Mouse (Mus musculus) left cerebral cortex, adult 18-20 months (tissue): ENCODE measurements around the gene Myo5a. TPM values are rescaled to one million over a fixed set of nuclear protein-coding genes. Genes with fewer than 3 reads are reported as not detected.

Source experiments
- DNase-seq, 2 experiments: peaks; one replicate each; pipeline ENCODE4 v3.0.0; 2021 to 2022; ENCODE audit warnings: low spot score in 2 of 2, mixed read lengths in 1 of 2
- total RNA-seq, 2 experiments: library from RNA; stranded (reverse); gene quantifications; 2 replicates each; pipeline ENCODE4 v1.2.3; 2021

Myo5a gene
- total RNA-seq, 2 experiments from 2014 or later: 282 to 297 TPM

DNA sequence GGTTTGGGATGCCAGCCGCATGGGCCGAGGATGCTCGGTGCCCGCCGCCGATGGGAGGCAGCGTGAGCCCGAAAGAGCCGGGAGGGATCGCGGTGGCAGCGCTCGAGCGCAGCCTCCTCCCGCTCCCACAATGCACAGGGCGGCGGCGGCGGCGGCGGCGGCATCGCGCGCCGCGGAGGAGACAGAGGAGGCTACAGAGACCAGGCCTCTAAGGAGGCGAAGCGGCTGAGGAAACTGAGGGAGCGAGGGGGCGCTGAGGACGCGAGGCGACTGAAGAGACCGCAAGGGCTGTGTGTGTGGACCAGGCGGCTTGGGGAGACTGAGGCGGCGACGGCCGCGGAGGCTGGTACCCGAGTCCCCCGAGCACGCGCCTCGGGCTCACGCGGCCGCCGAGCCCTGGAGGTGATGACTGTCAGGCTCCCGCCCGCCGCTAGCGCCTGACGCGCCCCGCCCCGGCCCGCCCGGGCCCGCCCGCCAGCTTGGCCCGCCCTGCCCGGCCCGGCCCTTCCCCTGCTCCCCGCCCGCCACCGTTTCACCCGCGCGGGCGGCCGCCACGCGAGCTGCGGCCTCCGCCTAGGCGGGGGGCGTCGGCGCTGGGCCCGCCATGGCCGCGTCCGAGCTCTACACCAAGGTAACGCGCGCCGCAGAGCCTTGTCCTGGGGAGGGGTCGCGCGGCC is 352 bp downstream of the Myo5a start:
- peak; percentile 73 to 84 for DNase-seq

DNA sequence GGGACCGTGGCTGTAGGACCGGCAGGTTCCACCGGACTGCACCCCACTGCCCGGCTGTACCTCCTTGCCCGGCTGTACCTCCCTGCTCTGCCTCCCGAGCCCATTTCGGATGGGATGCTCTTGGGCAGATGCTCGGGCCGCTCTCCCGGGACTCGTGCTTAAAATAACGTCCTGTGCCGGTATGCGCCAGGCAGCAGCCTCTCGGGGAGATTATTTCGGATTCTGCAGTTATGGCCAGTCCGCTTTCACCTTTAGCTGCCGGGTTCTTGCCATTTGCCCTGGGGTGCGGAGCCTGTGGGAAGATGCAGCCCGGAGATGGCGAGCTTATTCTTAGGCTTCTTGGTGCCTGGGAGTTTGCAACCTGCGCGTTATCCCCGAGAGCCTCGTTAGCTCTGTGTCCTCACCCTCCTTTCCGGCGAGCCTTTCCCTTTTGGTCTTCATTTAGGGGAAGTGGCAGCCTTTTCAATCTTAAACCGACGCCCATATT is 934 bp downstream of the Myo5a start:
- peak; percentile 26 to 30 for DNase-seq

DNA sequence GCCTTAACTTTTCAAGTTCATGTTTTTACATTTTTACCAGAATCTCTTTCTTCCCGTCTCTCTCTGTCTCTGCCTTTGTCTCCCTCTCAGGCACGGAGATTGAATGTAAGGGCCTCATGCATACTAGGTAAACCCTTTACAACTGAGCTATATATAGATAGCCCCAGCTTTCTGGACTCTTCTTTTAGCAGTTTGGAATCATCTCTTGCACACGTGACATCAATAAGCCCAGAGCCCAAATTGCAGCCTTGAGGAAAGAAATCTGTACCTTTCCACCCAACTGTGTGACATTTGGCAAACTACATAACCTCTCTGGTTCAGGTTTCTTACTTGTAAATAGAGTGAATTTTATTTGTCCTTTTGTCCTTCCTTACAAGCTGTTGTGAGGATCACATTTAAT is 1.5 kb downstream of the Myo5a start:
- DNase-seq: no peak

DNA sequence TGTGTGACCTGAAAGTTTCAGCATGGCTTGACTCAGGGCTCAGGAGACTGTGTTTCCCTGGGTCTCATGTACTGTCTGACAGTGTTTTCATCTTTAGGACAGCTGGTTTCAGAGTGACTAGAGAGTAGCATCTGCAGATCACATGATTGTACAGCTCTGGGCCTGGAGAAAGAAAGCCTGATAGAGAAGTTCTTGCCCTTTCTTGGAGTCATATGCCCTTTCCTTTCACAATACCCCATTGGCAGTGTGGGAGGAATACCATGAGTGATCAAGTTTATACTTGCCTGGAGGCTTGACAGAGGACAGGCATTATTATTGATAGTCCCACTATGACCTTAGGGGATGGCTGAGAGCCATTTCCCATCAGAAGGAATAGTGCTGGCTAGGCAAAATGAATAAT is 6.4 kb downstream of the Myo5a start:
- DNase-seq: no peak

DNA sequence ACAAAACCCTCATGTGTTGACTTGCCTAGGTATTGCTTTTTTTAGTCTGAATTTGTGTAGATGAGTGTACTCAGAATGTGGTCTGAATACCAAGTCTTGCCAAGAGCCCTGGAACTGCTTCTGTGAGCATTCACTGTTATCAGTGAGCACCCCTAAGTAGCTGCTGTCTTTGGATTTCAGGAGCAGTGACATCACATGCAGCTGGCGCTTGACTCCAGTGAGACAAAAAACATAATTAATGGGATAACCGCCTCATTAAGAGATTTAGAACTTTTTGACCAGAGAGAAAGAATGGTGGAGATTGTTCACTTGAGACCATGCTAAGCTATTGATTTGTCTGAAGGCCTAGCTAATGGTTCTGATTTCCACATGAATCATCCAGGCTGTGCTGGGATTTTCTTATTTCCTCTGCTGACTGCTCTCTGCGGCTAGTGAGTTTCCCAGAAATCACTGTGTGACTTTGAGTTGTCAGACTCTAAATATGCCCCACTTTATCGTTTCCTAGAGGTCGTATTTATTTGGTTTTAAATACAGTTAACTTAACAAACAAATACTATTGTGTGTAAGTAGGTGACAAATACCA is 14.5 kb downstream of the Myo5a start:
- no peak for DNase-seq

DNA sequence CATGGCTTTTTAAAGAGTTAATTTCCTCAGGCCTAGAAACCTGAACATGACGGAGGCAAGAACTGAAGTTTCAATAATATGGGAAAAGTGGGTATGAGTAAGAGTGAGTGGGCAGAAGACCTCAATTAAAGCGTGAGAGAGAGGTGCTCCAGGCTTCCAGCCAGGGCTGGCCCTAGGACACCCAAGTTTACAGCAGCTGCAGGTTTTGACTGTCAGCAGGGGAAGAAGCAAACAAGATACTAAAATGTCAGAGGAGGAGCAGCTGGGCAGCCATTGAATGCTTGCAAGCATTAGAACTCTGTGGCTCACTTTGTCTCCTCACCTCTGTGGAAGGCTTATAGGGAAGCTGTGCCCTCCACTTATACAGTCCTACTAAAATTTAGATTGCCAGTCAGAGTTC is 17.0 kb downstream of the Myo5a start:
- no peak for DNase-seq

DNA sequence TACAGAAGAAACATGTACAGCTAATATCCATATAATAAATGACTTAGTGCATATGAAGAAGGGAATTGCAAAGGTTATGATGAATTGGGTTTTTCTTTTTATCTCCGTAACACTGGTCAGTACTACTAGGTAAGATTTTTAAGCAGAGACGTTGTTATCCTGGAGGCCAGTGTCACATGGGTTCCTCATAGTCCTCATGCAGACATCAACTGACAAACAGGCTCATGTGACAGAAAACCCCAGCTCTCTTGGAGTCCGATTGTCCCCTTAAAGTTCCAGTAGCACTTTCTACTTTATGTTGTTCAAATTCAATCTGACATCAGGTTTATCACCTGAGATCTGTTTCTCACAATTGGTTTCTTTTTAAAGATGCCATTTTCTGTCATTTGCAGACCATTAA is 18.5 kb downstream of the Myo5a start:
- no peak for DNase-seq

DNA sequence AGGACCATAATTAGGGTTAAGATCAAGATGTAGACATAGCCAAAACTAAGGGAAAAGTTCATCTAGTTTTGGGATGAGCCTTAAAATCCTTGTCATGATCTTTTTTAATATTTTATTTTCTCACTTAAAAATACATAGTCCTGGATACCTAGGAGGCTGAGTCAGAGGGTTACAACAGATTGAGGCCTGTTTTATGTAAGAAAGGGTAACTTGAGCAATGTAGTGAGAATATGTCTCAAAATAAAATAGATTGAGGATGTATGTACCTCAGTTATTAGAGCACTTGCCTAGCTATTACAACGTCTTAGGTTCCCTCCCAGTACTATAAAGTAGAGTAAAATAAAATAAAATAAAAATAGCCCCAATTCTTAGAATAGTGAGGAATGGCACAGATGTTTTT is 21.3 kb downstream of the Myo5a start:
- DNase-seq: no peak

DNA sequence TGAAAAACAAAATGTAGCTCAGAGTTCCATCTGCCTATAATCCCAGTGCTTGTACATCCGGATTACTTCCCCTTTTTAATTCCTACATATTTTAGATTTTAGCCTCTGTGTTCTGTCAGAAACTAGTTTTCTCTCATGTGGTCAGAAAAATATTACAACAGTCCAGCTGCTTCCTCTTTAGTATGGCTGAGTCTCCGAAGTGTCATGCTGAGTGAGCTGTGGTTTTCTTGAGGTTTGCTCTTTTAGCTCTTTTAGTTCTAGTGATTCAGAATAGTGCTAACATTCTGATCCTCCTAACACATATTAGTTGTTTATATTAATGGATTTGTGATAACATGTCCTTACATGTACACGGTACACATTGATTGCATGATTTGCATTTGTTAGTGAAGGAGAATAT is 23.9 kb downstream of the Myo5a start:
- DNase-seq: no peak

DNA sequence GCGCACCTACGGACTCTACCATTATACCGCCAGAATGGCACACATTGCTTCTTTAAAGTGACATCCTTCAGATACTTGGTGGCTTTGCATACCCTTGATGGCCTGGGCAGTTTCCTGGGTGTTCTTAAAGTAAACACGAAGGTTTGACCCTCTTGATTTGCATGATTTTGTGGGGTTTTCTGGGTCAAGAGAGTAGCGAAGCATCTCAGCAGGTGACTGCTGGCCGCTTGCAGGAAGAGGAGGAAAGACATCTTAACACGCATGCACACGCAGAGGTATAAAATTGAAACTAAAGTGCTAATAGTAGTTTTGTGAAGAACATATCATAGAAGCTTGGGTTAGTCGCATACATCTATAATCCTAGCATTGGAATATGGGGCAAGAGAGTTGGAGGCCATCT is 28.1 kb downstream of the Myo5a start:
- DNase-seq: no peak

DNA sequence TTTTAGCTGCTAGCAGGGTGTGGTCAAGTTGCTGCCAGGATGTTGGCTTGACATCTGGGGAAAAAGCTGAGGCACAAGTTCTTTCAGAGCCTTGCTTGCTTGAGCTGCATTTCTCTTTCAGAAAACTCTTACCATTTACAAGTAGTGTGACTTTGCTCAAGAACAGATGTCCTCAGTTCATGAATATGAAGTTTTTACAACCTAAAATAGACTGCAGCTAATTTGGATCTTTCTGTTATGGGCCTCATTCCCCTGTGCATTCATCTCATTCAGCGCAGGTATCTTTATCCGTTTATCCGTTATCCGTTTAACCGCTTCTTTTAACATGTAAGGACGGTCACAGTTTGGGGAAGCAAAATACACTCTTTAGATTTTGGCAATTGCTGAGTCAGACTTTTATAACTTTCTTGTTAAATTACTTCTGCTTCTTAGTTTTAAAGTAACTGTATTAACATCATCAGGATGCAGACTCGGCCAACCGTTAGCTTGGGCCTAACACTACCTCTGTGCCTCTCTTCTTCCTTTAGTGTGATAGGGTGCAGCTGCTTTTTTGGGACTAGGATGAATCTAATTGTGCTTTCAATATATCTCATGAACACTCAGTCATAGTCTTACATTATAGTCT is 29.5 kb downstream of the Myo5a start:
- no peak for DNase-seq

DNA sequence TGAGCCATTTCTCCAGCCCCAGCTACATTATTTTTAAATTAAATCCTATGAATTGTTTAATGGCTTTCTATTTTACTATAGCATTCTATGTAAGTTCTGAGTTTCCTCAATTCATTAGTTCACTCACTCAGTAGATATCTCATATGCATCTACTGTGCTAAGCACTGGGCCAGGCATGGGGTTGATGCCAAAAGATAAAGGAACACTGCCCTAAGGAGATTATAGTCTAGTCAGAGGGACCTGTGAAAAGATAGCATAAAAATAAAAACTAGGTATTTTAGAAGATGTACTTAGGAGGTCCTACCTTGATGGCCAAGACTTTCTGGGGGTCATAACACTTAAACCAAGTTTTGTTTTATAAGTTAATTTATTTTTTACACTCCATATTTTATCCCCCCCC is 31.3 kb downstream of the Myo5a start:
- no peak for DNase-seq

DNA sequence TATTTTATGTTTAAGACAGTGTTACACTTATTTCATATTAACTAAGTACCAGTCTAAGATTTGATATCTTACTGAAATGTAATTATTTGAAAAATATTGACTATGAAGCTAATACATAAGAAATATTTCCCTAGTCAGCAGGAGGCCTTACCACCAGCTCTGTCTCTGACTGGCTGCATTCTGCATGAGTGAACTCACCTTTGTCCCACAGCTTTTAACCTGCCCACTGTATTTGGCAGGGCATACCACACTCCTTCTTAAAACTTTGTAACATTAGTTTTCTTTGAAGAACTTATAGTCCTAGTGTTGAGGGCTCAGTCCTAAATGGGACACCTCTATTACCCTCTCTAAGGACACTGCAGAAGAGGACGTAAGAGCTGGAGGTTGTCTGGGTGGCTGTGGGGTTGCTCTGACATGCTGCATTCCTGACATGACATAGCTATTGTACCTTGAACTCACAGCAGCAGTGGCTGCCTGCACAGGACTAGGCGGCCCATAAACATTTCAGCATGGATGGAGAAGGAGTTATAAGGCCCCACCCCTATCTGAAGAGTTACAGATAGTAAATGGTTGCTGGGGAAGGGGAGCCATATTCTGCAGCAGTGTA is 45.9 kb downstream of the Myo5a start:
- DNase-seq: no peak

DNA sequence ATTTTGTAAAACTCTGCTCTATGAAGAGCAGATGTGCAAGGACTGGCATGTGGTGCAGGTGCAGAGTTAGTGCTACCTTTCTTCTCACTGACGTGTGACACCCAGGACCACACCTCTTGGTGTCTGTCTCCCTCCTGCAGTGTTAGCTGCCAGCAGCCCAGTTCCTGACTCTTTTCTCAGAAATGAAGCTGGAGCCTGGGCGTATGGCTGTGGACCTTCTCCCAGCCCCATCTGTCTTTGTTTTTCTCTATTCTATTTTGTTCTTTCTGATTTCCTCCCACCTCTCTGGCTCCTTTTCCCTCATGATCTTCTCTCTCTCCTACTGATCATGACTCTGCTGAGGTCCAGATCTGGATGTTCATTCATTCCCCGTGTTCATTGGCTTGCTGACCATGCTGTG is 50.3 kb downstream of the Myo5a start:
- peak; percentile 17 to 35 for DNase-seq

DNA sequence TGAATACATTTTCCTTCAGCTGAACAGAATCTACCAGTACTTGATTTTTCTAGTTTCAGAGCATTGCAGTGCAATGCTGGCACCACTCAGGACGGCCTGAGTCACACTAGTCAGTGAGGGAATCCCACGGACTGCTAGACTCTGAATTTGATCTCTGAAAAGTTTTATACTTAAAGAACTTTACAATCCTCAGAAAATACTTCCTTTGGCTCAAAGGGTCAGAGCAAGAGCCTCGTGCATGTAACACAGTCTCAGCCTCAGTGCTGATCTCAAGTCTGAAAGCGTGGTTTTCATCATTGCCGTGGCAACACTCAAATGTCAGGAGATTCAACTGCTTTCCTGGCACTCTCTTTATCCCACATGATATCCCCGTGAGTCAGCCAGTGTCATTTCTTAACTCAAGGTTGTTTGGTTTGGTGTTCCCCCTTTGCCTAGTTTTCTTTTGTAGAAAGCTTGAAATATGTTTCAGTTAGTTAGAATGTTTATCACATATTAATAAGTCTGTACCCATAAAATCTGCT is 53.4 kb downstream of the Myo5a start:
- no peak for DNase-seq

DNA sequence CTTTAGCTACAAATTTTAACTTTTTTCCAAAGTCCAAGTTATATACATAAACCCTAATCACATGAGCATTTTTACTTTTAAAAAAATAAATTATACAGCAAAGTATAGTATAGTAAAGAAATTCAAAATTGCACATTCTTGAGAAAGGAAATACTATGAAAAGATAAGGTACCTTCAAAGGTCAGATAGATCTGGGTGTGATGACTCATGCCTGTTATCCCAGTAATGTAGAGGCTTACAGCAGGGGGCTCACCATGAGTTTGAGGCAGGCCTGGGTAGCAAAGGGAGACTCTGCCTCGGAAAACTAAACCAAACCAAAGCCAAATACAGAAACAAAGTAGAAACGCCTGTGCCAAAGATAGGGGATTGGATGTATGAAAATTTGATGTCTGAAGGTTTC is 59.7 kb downstream of the Myo5a start:
- DNase-seq: no peak

DNA sequence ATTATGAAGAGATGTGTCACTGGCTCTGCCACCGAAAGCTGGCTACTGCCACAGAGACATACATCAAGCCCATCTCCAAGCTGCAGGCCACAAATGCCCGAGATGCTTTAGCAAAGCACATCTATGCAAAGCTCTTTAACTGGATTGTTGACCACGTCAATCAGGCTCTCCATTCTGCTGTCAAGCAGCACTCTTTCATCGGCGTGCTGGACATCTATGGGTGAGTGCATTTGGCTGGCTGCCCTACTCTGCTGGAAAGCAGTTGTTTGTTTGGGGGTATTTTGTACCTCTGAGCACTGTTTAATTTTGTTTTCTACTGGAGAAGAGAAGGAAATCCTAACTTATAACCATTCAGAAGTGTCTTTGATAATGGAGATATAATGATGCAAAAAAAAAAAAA is 76.1 kb downstream of the Myo5a start:
- DNase-seq: no peak

DNA sequence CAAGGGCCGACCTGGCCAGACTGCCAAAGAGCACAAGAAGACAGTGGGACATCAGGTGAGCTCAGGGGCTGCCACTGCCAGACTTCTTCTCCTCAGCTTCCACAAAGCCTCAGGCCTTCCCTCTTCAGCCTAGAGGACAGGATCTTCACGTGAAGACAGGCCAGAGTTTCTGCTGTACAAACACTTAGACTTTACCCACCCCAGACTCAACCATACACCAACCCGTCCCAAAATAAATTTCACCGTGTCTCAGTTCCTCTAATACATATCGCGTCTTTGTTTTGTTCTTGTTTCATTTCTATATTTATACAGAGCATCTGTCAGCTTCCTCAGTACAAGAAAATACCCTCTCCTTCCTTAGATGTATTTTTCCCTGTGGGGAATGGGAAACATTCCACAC is 89.7 kb downstream of the Myo5a start:
- peak in 1 of 2 experiments; percentile 7 for DNase-seq

DNA sequence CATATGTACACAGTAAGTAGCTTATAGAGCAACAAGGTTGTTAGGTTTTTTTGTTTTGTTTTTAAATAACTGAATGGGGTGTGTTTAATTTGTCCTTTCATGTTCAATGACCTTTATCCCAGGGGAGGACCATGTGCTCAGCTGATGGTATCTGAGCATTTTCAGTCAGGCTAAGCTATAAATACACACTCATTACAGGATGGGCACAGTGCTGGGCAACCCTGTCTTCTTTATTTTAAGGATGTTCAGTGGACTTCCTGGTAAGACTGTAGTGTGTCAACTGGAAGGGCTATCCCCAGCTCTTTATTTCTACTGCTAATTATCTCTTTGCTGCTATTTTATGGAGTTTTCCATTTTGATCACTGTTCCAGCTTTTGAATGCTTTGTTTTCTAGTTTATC is 92.8 kb downstream of the Myo5a start:
- DNase-seq: no peak

DNA sequence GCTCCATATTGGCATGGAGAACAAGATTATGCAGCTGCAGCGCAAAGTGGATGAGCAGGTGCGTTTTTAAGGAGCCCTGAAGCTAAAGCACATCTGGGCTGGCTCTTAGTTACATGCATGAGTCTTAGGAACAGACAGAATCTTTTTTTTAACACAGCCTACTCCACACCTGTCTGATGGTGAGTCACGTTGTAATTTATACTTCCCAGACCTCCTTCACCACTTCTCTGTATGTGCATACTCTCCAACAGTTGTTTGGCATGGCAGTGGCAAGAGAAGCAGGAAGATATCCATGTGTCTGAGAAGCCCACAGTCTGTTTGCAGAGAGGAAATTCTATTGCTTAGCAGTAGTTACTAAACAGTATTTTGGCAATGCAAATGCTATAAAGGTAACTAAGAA is 100.9 kb downstream of the Myo5a start:
- DNase-seq: no peak

DNA sequence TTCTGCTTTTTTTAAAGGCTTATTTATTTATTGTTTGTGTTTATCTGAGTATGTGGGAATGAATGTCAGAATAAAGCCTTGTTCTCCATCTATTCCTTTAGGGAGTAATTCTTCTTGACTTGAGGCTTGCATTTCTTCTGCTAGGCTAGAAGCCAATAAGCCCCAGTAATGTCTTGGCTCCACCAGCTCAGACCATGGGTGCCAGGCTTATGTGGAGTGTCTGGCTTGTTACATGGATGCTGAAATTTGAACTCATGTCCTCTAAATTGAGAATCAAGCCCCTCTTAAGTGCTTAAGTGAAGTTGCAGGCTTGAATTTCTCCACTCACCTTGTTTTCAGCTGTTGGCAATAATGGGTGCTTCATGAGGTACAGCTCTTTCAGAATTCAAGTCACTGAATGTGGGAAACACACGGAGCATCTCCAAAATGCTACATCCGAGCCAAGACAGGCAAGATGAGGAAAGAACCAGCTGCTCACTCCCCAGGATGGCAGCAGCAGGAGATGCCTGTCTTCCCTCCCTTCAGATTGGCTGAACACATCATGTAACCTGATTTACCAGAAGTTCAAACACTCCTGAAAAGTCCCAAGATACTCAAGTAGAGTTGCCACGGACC is 116.9 kb downstream of the Myo5a start:
- DNase-seq: no peak

DNA sequence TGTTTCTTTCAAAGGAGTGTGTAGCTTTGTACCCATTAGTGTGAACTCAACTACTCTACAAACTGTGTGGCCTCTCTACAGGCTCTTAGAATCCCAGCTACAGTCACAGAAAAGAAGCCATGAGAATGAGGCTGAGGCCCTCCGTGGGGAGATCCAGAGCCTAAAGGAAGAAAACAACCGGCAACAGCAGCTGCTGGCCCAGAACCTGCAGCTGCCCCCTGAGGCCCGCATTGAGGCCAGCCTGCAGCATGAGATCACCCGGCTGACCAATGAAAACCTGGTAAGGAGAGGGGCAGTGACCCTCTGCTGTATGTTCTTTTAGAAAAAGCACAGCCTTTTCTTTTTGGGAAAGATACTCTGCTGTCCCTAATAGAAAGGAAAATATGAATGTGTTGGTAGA is 123.0 kb downstream of the Myo5a start:
- no peak for DNase-seq
